Mouse (Mus musculus): ENCODE measurements around the gene Cers6.

Cers6 gene

DNA sequence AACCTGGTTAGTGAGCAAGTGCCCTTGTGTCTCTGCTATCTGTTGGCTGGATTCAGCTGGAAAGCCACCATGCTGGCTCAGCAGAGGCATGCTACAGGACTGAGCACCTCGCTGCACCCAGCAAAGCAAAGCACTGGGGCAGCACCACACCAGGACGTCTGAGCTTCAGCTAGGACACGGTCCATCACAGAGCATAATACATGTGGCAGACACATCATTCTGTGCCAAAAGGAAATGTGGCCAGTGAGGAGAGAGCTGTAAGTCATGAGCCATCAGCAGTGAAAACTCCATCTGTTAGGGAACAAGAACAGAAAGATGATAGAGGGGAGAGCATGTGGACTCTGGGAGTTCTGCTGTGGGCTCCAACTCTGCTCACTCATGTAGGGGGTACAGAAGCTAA is 254.7 kb downstream of the Cers6 start:
- no peak for DNase-seq (ENCODE audit: low spot score)

DNA sequence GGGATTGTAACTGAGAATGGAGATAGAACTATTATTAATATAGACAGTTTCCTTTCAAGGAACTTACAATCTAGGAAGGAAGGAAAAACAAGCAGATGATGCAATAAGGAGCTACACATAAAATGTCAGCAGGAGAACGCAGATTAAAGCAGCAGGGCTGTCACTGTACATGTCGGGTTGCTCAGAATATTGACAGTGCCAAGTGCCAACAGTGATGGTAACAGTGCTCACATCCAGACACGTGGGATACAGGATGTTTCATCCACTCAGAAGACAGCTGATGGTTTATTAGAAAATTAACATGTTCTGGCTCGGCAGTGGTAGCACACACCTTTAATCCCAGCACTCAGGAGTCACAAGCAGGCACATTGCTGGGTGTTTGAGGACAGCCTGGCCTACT is 255.5 kb downstream of the Cers6 start:
- no peak for DNase-seq (ENCODE audit: low spot score)

DNA sequence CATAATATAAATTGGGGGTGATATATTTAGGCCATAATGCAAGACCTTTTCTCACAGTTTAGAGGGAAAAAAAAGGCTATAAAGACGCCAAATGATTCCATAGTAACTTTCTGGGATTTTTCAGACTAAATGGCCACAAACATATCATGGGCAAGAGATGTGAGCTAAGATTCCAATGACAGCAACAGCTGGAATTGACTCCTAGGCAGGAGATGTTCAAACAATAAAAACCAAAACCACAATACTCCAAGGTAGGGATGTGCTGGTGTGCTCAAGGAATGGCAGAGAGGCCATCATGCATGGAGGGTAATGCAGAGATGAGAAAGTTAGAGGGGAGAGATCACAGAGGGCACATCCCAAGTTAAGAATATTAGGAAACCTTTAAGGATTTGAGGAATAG is 257.8 kb downstream of the Cers6 start:
- no peak for DNase-seq (ENCODE audit: low spot score)

DNA sequence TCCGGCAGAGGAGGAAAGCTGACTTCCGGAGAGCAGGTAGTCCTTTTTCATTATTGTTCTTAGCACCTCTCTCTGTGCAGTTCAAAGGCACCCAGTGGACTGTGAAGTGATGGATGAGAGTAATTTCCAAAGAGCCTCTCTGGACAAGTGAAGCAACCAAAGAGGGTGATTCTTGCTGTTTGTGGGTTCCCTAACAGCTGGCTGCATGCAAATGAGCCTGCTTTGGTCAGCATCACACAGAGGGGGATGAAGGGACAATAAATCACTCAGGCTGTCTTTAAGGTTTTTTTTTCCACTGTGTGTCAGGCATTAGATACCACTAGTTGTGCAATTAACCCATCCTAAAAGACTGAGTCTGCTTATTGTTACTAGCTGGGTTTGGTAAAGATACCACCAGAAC is 258.5 kb downstream of the Cers6 start:
- DNase-seq (ENCODE audit: low spot score) = no peak

DNA sequence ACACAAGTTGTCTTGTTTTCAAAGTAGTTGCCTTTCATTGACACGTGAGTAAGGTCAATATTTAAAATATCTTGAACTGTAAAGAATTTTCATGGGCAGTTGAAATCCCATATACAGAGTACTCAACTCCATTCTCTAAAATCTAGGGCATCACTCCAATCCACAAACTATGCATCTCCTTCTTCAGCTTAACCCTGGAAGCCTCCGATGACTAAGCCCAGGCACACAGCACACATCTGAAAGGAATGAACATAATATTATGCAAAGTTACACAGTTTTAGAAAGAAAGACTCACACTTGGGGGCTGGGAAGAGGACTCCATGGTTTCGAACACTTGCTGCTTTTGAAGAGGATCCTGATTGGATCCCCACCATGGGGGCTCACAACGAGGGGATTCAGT is 260.4 kb downstream of the Cers6 start:
- no peak for DNase-seq (ENCODE audit: low spot score)

DNA sequence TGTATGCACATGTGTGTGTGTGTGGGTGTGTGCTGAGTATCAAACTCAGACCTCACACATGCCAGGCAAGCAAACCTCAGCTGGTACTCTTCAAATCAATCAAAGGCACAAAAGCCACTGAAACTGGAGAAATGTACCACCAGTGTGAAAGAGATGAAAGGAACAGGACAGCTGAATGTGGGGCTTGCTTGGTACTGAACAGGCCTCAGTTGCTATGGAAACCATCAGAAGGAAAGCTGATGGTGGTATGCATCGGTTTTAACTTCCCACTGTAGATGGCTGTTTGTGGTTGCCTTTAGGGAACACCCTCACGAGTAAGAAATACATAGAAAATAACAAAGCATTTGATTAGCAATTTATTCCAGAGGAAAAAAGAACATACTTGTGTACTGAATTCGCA is 264.2 kb downstream of the Cers6 start:
- no peak for DNase-seq (ENCODE audit: low spot score)

DNA sequence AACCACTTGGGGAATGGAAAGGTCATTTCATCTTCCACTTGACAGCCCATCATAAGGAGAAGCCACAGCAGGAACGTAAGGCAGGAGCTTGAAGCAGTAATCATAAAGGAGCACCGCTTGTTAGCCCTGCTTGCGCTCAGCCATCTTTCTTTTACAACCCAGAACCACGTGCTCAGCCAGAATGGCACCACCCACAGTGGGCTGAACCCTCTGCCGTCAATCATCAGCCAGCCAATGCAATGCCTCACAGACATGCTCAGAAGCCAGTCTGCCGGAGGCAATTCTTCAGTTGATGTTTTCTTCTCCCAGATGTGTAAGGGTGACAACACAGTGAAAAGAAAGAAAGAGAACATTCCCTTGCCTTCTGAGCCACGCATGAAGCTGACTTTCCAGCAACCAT is 267.1 kb downstream of the Cers6 start:
- DNase-seq (ENCODE audit: low spot score) = peak; percentile 34

DNA sequence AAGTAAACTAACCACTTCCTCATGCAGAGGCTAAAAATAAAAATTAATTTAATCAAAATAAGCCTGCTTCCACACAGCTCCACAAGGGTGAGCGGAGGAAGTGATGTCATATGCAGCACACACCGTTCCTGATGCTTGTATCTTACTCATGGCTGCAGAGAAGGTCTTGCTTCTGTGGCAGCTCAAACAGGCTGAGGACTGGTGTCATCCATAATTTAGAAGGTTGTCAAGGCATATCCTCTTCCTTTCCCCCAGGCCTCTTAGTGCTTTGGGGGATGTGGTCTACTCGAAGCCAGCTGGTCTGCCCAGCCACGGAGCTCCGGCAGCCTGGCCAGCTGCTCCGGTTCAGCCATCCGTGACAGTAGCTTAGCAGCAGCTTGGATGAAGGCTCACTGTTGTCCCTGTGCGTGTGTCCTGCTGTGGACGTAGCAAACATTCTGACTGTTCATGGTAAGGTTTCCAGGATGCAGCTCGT is 267.7 kb downstream of the Cers6 start:
- DNase-seq (ENCODE audit: low spot score) = peak; percentile 50

DNA sequence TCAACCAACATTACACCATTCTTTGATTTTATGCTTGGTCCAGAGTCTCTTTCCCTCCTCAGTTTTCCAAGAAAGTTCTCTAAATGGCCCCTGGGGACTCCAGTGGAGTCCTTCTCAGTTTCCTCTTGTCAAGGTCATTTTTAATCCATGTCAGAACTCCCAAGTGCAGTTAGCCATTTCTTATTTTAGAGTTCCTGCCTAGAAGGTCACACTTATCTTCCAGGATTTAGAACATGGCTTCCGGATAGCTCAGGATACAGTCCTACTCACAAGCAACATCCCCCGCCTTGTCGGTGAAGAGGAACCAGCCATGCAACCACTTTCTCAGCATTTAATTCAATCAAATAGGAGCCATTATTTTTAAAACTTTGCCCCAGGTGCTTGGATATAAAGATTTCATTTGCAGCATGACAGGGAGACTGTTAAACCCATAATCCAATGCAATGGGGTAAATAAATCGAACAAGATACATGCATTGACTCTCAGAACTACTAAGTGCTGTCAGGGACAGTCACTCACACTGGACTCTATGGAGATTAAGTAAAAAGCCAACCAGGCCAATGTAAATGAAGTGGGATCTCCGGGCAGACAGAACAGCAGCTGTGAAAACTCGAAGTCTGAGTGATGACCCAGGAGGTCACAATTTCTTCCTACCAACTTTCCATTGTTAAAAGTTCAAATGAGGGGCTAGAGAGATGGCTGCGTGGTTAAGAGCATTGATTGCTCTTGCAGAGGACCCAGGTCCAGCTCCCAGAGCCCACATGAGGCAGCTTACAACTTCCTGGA is 268.4 kb downstream of the Cers6 start:
- no peak for DNase-seq (ENCODE audit: low spot score)

DNA sequence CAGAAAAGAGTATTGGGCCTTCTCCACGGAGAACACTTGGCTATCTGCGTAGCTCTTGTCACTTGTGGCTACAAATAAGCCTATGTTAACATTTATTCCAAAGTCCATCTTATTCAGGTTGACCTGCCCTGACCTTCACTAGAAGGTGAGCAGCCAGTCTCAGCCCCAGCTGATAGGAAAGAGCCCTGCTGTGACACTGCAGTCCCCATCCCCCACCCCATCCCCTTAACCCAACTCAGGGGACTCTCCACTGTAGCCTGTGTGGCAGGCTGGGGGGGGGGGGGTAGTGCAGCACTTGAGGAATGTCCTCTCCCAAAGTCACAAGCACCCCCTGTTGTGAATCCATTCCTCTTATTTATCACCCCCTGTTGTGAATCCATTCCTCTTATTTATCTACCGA is 270.8 kb downstream of the Cers6 start:
- no peak for DNase-seq (ENCODE audit: low spot score)

DNA sequence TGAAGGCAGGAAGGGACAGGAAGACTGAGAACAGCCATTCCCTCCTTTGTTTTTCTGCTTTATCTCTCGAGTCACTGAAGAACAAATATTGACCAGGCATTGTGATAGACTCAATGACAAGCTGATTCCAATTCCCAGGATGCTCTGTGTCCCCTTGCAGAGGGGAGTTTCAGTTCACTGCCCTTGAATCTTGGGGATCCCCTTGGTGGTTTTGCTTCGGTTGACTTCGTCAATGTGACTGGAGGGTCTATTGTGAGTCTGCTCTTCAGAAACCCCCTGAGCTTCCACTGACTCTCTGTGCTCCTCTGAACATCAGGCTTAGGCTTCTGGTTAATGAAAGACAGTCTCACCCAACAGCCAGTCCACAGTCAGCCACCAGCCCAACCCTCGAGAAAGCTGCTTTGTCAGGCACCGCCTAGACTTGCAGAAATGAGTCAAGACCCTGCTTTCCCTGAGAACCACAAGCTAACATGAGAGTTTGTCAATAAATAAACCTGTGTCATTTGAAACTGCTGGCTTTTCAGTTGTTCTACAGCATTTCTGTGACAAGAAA is 271.3 kb downstream of the Cers6 start:
- DNase-seq (ENCODE audit: low spot score) = no peak

DNA sequence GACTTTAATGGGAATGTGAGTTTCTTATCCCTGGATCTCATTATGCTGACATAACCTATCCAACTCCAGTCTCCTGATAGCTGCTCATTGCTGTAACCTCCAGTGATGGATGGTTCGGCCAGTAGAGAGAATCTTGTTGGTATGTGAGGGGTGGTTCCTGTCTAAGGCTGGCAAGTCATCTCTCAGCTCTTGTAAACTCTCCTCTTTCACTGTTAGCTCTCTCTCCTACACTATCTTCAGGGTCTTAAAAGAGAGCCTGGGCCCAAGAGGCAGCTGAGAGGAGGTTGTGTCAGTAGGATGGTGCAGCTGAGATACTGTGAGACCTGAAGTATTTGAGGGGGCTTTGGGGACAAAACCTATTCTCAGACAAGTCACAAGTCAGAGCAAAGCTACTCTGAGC is 272.9 kb downstream of the Cers6 start:
- no peak for DNase-seq (ENCODE audit: low spot score)

DNA sequence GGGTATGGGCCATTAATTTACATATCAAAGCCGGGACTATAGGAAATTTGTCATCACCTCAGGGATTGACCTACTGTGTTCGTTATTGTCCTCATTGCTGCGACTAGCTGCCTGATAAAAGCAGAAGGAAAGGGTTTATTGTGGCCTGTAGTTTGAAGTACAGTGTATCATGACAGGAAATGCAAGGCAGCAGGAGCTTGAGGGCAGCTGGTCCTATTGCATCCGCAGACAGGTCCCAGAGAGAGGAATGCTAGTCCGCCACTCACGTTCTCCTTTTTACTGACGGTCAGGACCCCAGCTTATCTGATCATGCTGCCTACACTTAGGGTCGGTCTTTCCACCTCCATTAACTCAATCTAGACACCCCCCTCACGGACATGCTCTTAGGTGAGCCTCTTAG is 273.7 kb downstream of the Cers6 start:
- no peak for DNase-seq (ENCODE audit: low spot score)

DNA sequence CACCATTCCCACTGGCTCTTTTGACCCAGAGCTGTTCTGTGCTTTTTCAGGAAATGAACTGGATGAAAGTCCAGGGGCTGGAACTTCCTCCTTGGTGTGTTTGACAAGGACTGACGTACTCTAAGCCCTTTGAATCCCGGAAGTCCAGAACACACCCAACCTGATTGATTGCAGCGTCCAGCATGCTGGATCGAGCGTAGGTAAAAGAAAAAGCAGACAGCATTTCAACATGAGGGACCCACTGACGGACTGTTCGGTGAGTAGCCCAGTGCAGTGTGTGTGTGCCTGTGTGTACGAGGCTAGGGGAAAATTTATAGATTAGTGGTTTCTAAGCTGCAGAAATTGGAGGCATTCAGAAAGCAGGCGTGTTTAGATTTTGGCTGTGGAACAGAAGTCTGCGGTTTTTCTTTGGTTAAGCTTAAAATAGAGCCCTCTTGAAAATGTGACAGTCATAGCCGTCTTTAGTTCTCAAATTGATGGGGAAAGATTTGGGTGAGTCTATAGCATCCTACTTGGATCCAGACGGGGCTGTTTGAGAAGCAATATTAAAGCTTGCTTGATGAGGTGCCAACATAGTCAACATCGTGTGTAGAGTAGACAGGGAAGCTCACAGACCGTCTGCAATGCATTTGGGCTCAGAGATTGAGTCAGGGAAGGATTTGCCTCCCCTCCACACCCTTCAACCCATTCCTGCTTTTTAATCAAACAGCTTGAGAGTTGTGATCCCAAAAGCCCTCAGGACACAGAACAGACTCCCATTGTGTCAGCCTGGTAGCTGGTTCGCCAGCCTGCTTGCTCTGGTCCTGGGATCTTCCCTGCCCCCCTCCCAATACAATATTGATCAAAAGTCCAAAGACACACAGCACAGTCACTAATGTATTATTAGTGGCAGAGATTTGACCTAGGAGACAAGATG is 274.7 kb downstream of the Cers6 start, which contains the start of gene Nostrin:
TSS of gene Nostrin (plus strand) at position 140 of the 916 bp plus-strand sequence.
- peak; percentile 81 for DNase-seq (ENCODE audit: low spot score)

DNA sequence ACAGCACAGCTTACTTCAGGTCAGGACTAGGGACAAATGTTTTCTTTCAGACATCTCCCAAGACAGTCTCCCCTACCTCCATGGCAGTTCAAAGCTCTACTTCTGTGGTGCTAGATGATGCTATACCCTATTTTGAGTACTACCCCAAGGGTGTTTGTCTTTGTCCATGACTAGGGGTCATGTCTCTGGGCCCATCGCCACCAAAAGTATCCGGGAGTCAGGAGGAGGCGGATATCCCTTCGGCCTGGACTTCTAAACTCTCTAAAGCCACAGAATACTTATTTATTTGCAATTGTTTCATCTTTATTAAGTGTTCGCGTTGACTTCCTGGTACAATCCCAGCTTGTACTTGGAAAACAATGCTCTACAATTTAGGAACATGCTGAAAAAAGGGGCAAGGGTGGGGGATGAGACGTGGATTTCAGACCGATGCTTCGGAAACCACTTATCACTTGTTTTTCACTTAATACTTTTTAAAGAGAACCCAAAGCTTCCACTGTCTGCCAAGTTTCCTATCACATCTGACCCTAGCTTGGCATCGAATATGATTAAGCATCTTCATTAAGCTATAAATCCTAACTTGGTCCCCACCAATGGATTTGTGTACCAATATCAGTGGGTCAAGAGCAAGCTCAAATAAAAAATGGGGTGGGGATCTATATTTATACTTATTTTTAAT is 276.3 kb downstream of the Cers6 start:
- no peak for DNase-seq (ENCODE audit: low spot score)

DNA sequence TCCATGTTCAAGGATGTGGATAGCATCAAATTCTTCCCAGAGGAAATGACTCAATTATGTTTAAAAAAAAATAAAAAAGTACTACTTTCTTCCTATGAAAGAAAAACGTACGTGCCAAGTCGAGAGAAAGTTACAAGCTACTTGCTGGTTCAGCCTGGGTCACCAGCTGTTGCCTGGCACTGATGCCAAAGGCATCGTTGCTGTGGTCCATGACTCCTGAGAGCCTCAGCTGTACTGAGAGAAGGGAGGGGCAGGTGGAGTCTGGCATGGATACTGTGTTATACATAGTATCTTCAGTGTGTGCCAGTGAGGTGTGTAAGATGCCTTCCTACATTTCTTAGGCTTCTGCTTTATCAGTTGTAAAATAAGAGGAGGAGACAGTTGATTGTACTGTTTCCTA is 277.5 kb downstream of the Cers6 start:
- DNase-seq (ENCODE audit: low spot score) = no peak

DNA sequence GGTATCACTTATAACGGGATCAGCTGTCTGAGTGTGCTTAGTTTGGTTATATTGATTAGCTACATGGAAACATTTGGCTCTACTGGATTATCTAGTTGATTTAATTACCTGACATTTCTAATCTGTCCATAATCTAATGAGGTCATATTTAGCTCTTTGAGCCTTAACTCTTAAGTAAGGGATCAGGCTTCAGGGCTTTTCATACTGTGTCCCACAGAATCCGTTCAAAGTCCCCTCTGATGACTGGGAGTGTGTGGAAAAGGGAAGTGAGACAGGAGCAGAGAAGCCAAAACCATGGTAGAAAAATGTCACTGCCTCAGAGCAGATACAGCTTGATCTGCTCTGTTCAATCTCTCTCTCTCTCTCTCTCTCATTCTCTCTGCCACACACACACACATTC is 279.0 kb downstream of the Cers6 start:
- DNase-seq (ENCODE audit: low spot score) = no peak

DNA sequence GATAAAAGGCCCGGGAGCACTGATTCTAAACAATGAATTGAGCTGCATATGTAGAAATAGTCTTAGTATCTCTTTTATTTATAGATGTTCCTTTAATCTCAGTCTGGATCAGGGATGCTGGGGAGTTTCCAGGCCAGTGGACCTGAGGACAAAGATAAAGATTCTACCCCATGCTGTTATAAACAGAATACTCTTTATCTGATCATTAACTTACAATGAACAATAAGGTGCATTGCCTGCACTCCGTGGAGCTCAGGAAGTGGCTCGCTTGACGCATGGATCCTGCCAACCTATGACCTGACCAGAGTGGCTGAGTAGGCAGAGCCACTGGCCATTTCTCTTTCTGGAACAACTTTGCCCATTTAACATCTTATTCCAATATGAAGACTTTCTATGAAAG is 279.6 kb downstream of the Cers6 start:
- peak; percentile 49 for DNase-seq (ENCODE audit: low spot score)

DNA sequence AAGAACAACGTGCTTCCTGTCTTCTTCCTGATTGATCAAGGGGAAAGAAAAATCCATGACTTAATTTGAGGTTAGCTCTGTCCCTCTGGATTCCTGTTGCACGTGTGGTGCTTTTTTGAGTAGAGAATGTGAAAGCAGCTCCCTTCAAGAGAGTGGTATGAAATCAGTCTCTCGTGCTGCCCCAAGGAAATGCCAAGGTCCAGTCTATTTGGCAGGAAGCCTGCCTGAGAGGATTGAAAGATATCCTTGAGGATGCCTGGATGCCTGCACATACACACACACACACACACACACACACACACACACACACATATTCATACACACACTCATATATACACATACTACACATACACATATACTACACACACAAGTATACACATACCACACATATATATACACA is 287.4 kb downstream of the Cers6 start:
- no peak for DNase-seq (ENCODE audit: low spot score)

DNA sequence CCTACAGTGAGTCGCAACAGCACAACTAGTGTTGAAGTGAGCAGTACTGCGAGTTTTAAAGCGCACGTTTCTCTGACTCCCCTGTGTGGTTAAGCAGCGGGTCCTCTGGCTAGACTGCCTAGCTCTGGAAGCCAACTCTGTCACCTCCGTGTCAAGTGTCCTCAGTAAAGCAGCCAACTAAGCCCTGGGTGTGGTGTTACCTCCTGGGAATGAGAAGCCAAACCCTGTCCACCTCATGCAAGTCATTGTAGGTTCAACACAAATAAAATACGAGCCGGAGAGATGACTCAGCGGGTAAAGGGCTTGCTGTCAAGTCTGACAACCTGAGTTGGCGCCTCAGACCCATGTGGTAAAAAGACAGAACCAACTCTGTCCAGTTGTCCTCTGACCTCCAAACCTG is 287.9 kb downstream of the Cers6 start:
- no peak for DNase-seq (ENCODE audit: low spot score)

DNA sequence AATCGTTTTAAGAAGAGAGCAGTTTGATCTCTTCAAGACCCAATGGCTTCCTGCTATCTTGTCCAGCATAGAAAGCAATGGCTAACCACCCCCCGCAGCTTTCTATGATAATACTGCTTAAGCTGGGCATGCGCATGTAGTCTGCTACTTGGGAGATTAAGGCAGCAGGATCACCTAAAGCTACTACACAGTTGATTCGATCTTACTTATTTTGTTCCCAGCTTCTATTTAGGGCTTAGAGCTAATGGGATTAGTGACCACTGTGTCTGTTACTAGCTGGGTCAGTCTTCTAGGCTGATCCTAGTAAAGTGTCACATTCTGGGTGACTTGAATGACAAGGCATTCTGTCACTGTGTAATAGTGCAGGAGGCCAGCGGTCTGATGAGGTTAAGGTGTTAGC is 289.6 kb downstream of the Cers6 start:
- DNase-seq (ENCODE audit: low spot score) = no peak

DNA sequence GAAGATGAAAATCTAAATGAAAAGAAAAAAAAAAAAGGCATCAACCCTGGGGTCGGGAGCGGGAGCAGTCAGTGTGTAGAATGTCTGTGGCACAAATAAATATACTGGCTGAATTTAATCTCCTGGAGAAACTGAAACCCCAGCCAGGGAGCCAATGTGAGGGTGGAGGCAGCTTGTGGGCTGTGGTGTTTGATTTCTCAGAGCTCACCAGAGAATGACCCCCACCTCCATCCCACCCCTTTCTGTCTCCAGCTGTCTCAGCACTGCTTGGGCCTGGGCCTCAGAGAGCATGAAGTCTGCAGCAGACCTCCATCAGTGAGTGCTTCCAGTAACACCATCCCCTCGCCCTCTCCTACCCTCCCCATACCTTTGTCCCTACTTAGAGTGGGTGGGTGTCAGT is 294.6 kb downstream of the Cers6 start:
- DNase-seq (ENCODE audit: low spot score) = no peak
